ENCODE assay signal across 24 mouse cellular contexts in genomic region chr12:107532871-107533270, GRCm38 (mm10). TPM values are rescaled to one million over a fixed set of nuclear protein-coding genes. Genes with fewer than 3 reads are reported as not detected.
"Had no signal": no experiment of that assay in that cellular context is flagged by ENCODE, and none has a peak within 500 bp of the region (broad histone marks: within the 10 kb centered on the region; RNA-seq: fewer than 3 reads in every experiment).

No protein-coding gene starts in this region.

- H3K4me2 ChIP-seq: kidney, embryonic 15.5 days; liver, embryonic 13.5 days; midbrain, embryonic 12.5 days had no signal

- DNase-seq: kidney, adult 8-10 months; kidney, postnatal 10 days; kidney, postnatal 36 days; layer of hippocampus, postnatal 36 days; liver, embryonic 13.5 days; lung, adult 2 months; lung, postnatal 14 days; lung, postnatal 4 days; thymus, postnatal 25 days had no signal

- H3K27ac ChIP-seq: kidney, embryonic 15.5 days; left cerebral cortex, adult 2 months; liver, embryonic 13.5 days; midbrain, embryonic 12.5 days had no signal

- H3K9ac ChIP-seq: kidney, embryonic 15.5 days; liver, embryonic 13.5 days; midbrain, embryonic 12.5 days had no signal

- H3K9me3 ChIP-seq: kidney, embryonic 15.5 days; liver, embryonic 13.5 days; midbrain, embryonic 12.5 days had no signal

- H3K4me1 ChIP-seq: kidney, embryonic 15.5 days; liver, embryonic 13.5 days; midbrain, embryonic 12.5 days had no signal

- H3K4me3 ChIP-seq: kidney, embryonic 15.5 days; left cerebral cortex, adult 2 months; liver, embryonic 13.5 days; midbrain, embryonic 12.5 days had no signal

- H3K27me3 ChIP-seq: kidney, embryonic 15.5 days; liver, embryonic 13.5 days; midbrain, embryonic 12.5 days had no signal

- H3K36me3 ChIP-seq: kidney, embryonic 15.5 days; liver, embryonic 13.5 days; midbrain, embryonic 12.5 days had no signal

RNA-seq across cellular contexts. Expression of gene 3110018I06Rik, which starts 44.4 kb away (rescaled TPM):
- polyA plus RNA-seq: kidney, embryonic 15.5 days; limb, embryonic 11.5 days; limb, embryonic 14.5 days; liver, adult 2 months; liver, embryonic 13.5 days; liver, embryonic 16.5 days; lung, adult 2 months; lung, embryonic 16.5 days; midbrain, embryonic 12.5 days; neural tube, embryonic 11.5 days; neural tube, embryonic 14.5 days; small intestine, adult 2 months; spleen, adult 2 months; stomach, embryonic 16.5 days; testis, adult 2 months; thymus, postnatal 0 days had no signal
